Mouse (Mus musculus) common myeloid progenitor, adult 5-6 weeks (primary cell): ENCODE data around the gene Fgf3. TPM values are rescaled to one million over a fixed set of nuclear protein-coding genes. Genes with fewer than 3 reads are reported as not detected.
"Not testable (repeated sequence)": the region's sequence is repeated elsewhere in the genome, so short reads cannot be mapped to it uniquely, and the experiment has no call there.

ENCODE experiments used
- ATAC-seq: replicated peaks from 2 replicates; pipeline ENCODE4 v1.8.0; 2016; ENCODE audit warnings: low read depth, mild to moderate bottlenecking, moderate TSS enrichment, inconsistent platforms; ENCODE audit not compliant: poor library complexity, severe bottlenecking
- total RNA-seq: library from RNA; stranded (forward); fragments of 200-1000, 187-1606 nt; gene quantifications from 2 replicates; pipeline ENCODE4 v1.2.3, GENCODE M21; 2017

Gene Fgf3
- total RNA-seq, 1 experiment from 2014 or later = 7.8 TPM

- ATAC-seq = peak; percentile 42
Observed at GRCm38 (mm10) chr7:144857158-144857557, 19.3 kb downstream of the Fgf3 start.

GRCm38 (mm10) chr7:144857826-144858342 is 20.0 kb downstream of the Fgf3 start:
- ATAC-seq = no peak

- ATAC-seq = no peak
Observed at GRCm38 (mm10) chr7:144858702-144859101, 20.8 kb downstream of the Fgf3 start.

- ATAC-seq = no peak
Observed at GRCm38 (mm10) chr7:144861056-144861768, 23.3 kb downstream of the Fgf3 start.

GRCm38 (mm10) chr7:144861769-144862070 is 23.8 kb downstream of the Fgf3 start:
- ATAC-seq = no peak

- no peak for ATAC-seq
Observed at GRCm38 (mm10) chr7:144862126-144862525, 24.2 kb downstream of the Fgf3 start.

GRCm38 (mm10) chr7:144862712-144863111 is 24.8 kb downstream of the Fgf3 start:
- peak; percentile 85 for ATAC-seq

GRCm38 (mm10) chr7:144863196-144863595 is 25.3 kb downstream of the Fgf3 start:
- no peak for ATAC-seq

GRCm38 (mm10) chr7:144864160-144864670 is 26.3 kb downstream of the Fgf3 start:
- ATAC-seq = no peak

GRCm38 (mm10) chr7:144867161-144867560 is 29.3 kb downstream of the Fgf3 start:
- no peak for ATAC-seq

- ATAC-seq = no peak
Observed at GRCm38 (mm10) chr7:144867602-144868001, 29.7 kb downstream of the Fgf3 start.

GRCm38 (mm10) chr7:144872420-144872819 is 34.5 kb downstream of the Fgf3 start:
- no peak for ATAC-seq

GRCm38 (mm10) chr7:144873160-144873559 is 35.3 kb downstream of the Fgf3 start:
- ATAC-seq = no peak

- no peak for ATAC-seq
Observed at GRCm38 (mm10) chr7:144874226-144874625, 36.3 kb downstream of the Fgf3 start.

GRCm38 (mm10) chr7:144878401-144878800 is 40.5 kb downstream of the Fgf3 start:
- no peak for ATAC-seq

GRCm38 (mm10) chr7:144883106-144883505 is 45.2 kb downstream of the Fgf3 start:
- no peak for ATAC-seq

- ATAC-seq = peak; percentile 65; the same call in 1 of the 2 replicates
Observed at GRCm38 (mm10) chr7:144887672-144888071, 49.8 kb downstream of the Fgf3 start.

- no peak for ATAC-seq
Observed at GRCm38 (mm10) chr7:144888564-144889299, 50.8 kb downstream of the Fgf3 start.

GRCm38 (mm10) chr7:144890661-144891060 is 52.8 kb downstream of the Fgf3 start:
- ATAC-seq = not testable (repeated sequence)

GRCm38 (mm10) chr7:144891863-144892262 is 54.0 kb downstream of the Fgf3 start:
- ATAC-seq = no peak

GRCm38 (mm10) chr7:144892322-144892721 is 54.4 kb downstream of the Fgf3 start:
- no peak for ATAC-seq
